Mouse (Mus musculus) left cerebral cortex, postnatal 36 days (tissue): Measurements from ENCODE around the gene Edrf1. TPM values are rescaled to one million over a fixed set of nuclear protein-coding genes. Genes with fewer than 3 reads are reported as not detected.

Experiments used
- DNase-seq, 2 experiments: peaks; one replicate each; pipeline ENCODE4 v3.0.0; 2021 to 2022; ENCODE audit warnings: low spot score in 2 of 2, mixed read lengths in 1 of 2
- intact Hi-C: fragments of 180-260 bp; cut with DNase I; formaldehyde crosslinking; loops from one replicate; pipeline ENCODE4 v1.15.1; 2025
- total RNA-seq, 2 experiments: library from RNA; stranded (reverse); gene quantifications; 2 replicates each; pipeline ENCODE4 v1.2.3; 2021

Gene Edrf1
- 10 to 100 TPM; 20.3 to 26.5 TPM for total RNA-seq

- peak; percentile 96 to 97 for DNase-seq
- intact Hi-C loops: loop anchor here (5.0 kb wide), 2 partner anchors 515 to 605 kb away; partner anchors contain the start of genes Ctbp2 and Fgfr2
These were observed at the start of gene Edrf1 for GRCm38 (mm10) chr7:133637361-133638305. Gene Edrf1 (plus strand): TSS chr7:133637543.

- intact Hi-C loops: no loop called here
These were observed 45.6 kb upstream of the Edrf1 start for GRCm38 (mm10) chr7:133591750-133592149.

GRCm38 (mm10) chr7:133600558-133600957, 36.8 kb upstream of the Edrf1 start:
- intact Hi-C loops: no loop called here
- no peak for DNase-seq

More at GRCm38 (mm10) chr7:133591750-133592149, 45.6 kb upstream of the Edrf1 start:
- DNase-seq: no peak

GRCm38 (mm10) chr7:133602058-133602457, 35.3 kb upstream of the Edrf1 start, which contains the start of gene Tex36:
Gene Tex36 (minus strand): TSS chr7:133602158.
- no peak for DNase-seq
- intact Hi-C loops: no loop called here

GRCm38 (mm10) chr7:133603156-133603555, 34.2 kb upstream of the Edrf1 start:
- intact Hi-C loops: no loop called here
- DNase-seq: no peak

GRCm38 (mm10) chr7:133604427-133605081, 32.8 kb upstream of the Edrf1 start:
- intact Hi-C loops: no loop called here
- no peak for DNase-seq

GRCm38 (mm10) chr7:133607331-133607730, 30.0 kb upstream of the Edrf1 start:
- no peak for DNase-seq
- intact Hi-C loops: no loop called here

GRCm38 (mm10) chr7:133607883-133608575, 29.3 kb upstream of the Edrf1 start:
- DNase-seq: no peak
- intact Hi-C loops: no loop called here

- DNase-seq: peak; percentile 40 to 44
- intact Hi-C loops: no loop called here
These were observed 28.6 kb upstream of the Edrf1 start for GRCm38 (mm10) chr7:133608631-133609340.

GRCm38 (mm10) chr7:133609585-133609984, 27.8 kb upstream of the Edrf1 start:
- DNase-seq: peak; percentile 21 to 45
- intact Hi-C loops: no loop called here

GRCm38 (mm10) chr7:133612981-133613380, 24.4 kb upstream of the Edrf1 start:
- intact Hi-C loops: loop anchor here (5.0 kb wide), 1 partner anchor 506 kb away; no protein-coding TSS in a partner anchor
- no peak for DNase-seq

- intact Hi-C loops: loop anchor here (5.0 kb wide), 2 partner anchors 48 to 588 kb away; no protein-coding TSS in a partner anchor
- peak in 1 of 2 experiments; percentile 22 for DNase-seq
These were observed 16.6 kb upstream of the Edrf1 start for GRCm38 (mm10) chr7:133620721-133621120.

- intact Hi-C loops: loop anchor here (5.0 kb wide), 2 partner anchors 51 to 591 kb away; no protein-coding TSS in a partner anchor
- DNase-seq: no peak
These were observed 14.1 kb upstream of the Edrf1 start for GRCm38 (mm10) chr7:133623226-133623625.

GRCm38 (mm10) chr7:133627184-133627936, 10.0 kb upstream of the Edrf1 start:
- intact Hi-C loops: no loop called here
- no peak for DNase-seq

- intact Hi-C loops: no loop called here
- DNase-seq: no peak
These were observed 6.5 kb upstream of the Edrf1 start for GRCm38 (mm10) chr7:133630821-133631220.

- intact Hi-C loops: no loop called here
These were observed 4.9 kb upstream of the Edrf1 start for GRCm38 (mm10) chr7:133632476-133632875.

GRCm38 (mm10) chr7:133634932-133635650, 2.3 kb upstream of the Edrf1 start:
- DNase-seq: no peak
- intact Hi-C loops: loop anchor here (5.0 kb wide), 2 partner anchors 513 to 603 kb away; partner anchors contain the start of genes Ctbp2 and Fgfr2

More at GRCm38 (mm10) chr7:133632476-133632875, 4.9 kb upstream of the Edrf1 start:
- DNase-seq: peak in 1 of 2 experiments; percentile 37
